21 mouse cellular contexts compared by ENCODE assay signal in the genomic region with DNA sequence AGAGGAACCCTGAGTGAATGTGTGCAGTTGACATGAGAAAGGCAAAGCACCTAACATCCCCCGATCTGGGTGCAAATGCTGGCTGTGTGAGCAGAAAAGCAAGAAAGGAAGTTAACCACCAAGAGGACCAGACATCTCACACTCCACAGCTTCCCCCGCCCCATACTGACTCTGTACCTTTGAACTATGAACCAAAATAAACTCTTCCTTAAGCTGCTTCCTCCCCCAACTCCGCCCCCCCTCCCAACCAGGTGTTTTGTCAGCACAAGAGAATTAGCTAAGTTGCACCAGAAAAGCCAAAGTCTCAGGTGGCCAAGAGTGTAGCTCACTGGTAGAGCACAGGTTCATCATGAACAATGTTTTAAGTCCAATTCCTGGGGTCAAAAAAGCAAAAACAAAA. TPM values are rescaled to one million over a fixed set of nuclear protein-coding genes. Genes with fewer than 3 reads are reported as not detected.
DNase-seq lines count a peak whose midpoint lies in the region; ATAC-seq and TF ChIP-seq lines count a peak whose summit lies in the region.
"Had no signal": no experiment of that assay in that cellular context is flagged by ENCODE, and none has a peak within 500 bp of the region (broad histone marks: within the 10 kb centered on the region; RNA-seq: fewer than 3 reads in every experiment).

No protein-coding gene starts in this region.

- H3K9me3 ChIP-seq in kidney, embryonic 15.5 days (replicated peaks), result no peaks in the 10 kb centered on the region
- H3K9me3 ChIP-seq: heart, embryonic 10.5 days; hindbrain, embryonic 12.5 days; neural tube, embryonic 15.5 days had no signal

- H3K27ac ChIP-seq in kidney, adult 2 months (ENCODE audit: insufficient read depth, low read depth, low read length), result peak overlapping the region; percentile 63
- no peak overlapping the region for H3K27ac ChIP-seq in kidney, embryonic 15.5 days
- H3K27ac ChIP-seq: heart, embryonic 10.5 days; hindbrain, embryonic 12.5 days; neural tube, embryonic 15.5 days had no signal

- peaks cover 17% of the 10 kb centered on the region; the same call in 1 of the 2 replicates for H3K4me1 ChIP-seq in kidney, adult 2 months (ENCODE audit: control insufficient read depth, insufficient read depth, low read length)
- H3K4me1 ChIP-seq in kidney, embryonic 15.5 days, result peaks cover 8% of the 10 kb centered on the region

- WGBS in kidney, adult 2 months, result 67% methylated on average over 3 of the region's 3 CpGs
- 74% methylated on average over 3 of the region's 3 CpGs for WGBS in kidney, embryonic 15.5 days

- no peak for TF ChIP-seq CTCF in kidney, adult 2 months (conservative IDR thresholded peaks at IDR 0.05; ENCODE audit: insufficient read depth, insufficient read length, low read depth, low read length)

- H3K9ac ChIP-seq in kidney, embryonic 15.5 days, result no peak overlapping the region
- H3K9ac ChIP-seq: forebrain, postnatal 0 days; hindbrain, embryonic 12.5 days; neural tube, embryonic 15.5 days had no signal

- H3K4me2 ChIP-seq in kidney, embryonic 15.5 days, result no peak overlapping the region
- H3K4me2 ChIP-seq: hindbrain, embryonic 12.5 days; neural tube, embryonic 15.5 days had no signal

- no peak for ATAC-seq in kidney, embryonic 15.5 days (replicated peaks; ENCODE audit: low FRiP score)
- ATAC-seq in erythroid progenitor cell, adult 5-6 weeks (replicated peaks; ENCODE audit: low FRiP score, poor library complexity, severe bottlenecking), result no peak
- ATAC-seq: forebrain, postnatal 0 days; lung, postnatal 0 days had no signal

- H3K27me3 ChIP-seq in kidney, adult 2 months (replicated peaks; ENCODE audit: control insufficient read depth, insufficient read depth, low read length), result no peaks in the 10 kb centered on the region
- no peaks in the 10 kb centered on the region for H3K27me3 ChIP-seq in kidney, embryonic 15.5 days
- H3K27me3 ChIP-seq: hindbrain, embryonic 12.5 days; neural tube, embryonic 15.5 days had no signal

- peak; percentile 74 for DNase-seq in kidney, adult 2 months
- DNase-seq in induced T-regulatory cell, adult 2 months (ENCODE audit: low read depth), result peak; percentile 36
- peak; percentile 56 to 73 for DNase-seq in thymus, adult 18-20 months
- DNase-seq in thymus, postnatal 4 days, result peak; percentile 80
- DNase-seq in left cerebral cortex, postnatal 36 days (ENCODE audit: low spot score in 2 of 2), result no peak
- DNase-seq: adrenal gland, postnatal 25 days; cerebellum, adult 11-12 months; cerebellum, postnatal 14 days; embryo, embryonic 11 days; forebrain, postnatal 0 days; heart, postnatal 14 days; layer of hippocampus, postnatal 36 days; midbrain, embryonic 14.5 days; spleen, adult 18-20 months had no signal

- H3K36me3 ChIP-seq in kidney, adult 2 months (ENCODE audit: control insufficient read depth, insufficient read depth, low read length), result no peaks in the 10 kb centered on the region
- H3K36me3 ChIP-seq in kidney, embryonic 15.5 days, result no peaks in the 10 kb centered on the region
- H3K36me3 ChIP-seq: heart, embryonic 10.5 days; hindbrain, embryonic 12.5 days; neural tube, embryonic 15.5 days had no signal

- intact Hi-C loops in left cerebral cortex, postnatal 36 days (cut with DNase I), result no loop called here

- TF ChIP-seq POLR2A in kidney, adult 2 months (IDR thresholded peaks at IDR 0.05; ENCODE audit: low read depth, low read length), result no peak

- H3K4me3 ChIP-seq in kidney, adult 2 months (ENCODE audit: insufficient read depth, low read depth, low read length), result no peak overlapping the region
- H3K4me3 ChIP-seq in kidney, embryonic 15.5 days (replicated peaks), result no peak overlapping the region
- H3K4me3 ChIP-seq: heart, embryonic 10.5 days; hindbrain, embryonic 12.5 days; myocyte; neural tube, embryonic 15.5 days had no signal

RNA-seq across cellular contexts. Expression of gene Ttbk2, which starts 2.7 kb away (rescaled TPM):
- polyA plus RNA-seq in kidney, adult 2 months (2012; rRNA removed), result 2.6 and 2.9 TPM in 2 replicates
- 3.2 and 3.6 TPM in 2 replicates for polyA plus RNA-seq in kidney, embryonic 15.5 days (2015; fragmentation: Nextera tagmentation; extraction: Ambion mirVana)
- total RNA-seq in erythroid progenitor cell, adult 5-6 weeks (2015; ENCODE audit: low replicate concordance), result 0.72 and 1.7 TPM in 2 replicates
- 2.4 and 3.0 TPM in 2 replicates for total RNA-seq in erythroid progenitor cell, adult 5-6 weeks (2017; ENCODE audit: low replicate concordance)
- total RNA-seq in left cerebral cortex, postnatal 36 days (2021), result 10 to 100 TPM; 89.4 to 90.6 TPM

RNA-seq across cellular contexts. Expression of gene Cdan1, which starts 3.2 kb away (rescaled TPM):
- 14.8 and 18.4 TPM in 2 replicates for polyA plus RNA-seq in kidney, adult 2 months (2012; rRNA removed)
- polyA plus RNA-seq in kidney, embryonic 15.5 days (2015; fragmentation: Nextera tagmentation; extraction: Ambion mirVana), result 5.1 and 7.4 TPM in 2 replicates
- total RNA-seq in erythroid progenitor cell, adult 5-6 weeks (2015; ENCODE audit: low replicate concordance), result 67.0 and 68.7 TPM in 2 replicates
- total RNA-seq in erythroid progenitor cell, adult 5-6 weeks (2017; ENCODE audit: low replicate concordance), result 76.3 and 114 TPM in 2 replicates
- 10 to 100 TPM; 22.8 to 32.1 TPM for total RNA-seq in left cerebral cortex, postnatal 36 days (2021)

Comparison
In these comparisons a context has a peak if more than half of its experiments do, and no peak if none do; other contexts are left out.
1. DNase-seq: peak in kidney, adult 2 months (single experiment), induced T-regulatory cell, adult 2 months (single experiment), thymus, adult 18-20 months (2 of 2) and thymus, postnatal 4 days (single experiment); none in left cerebral cortex, postnatal 36 days (0 of 2).
2. RNA of gene Ttbk2, which starts 2.7 kb away (total RNA-seq): 89.4 to 90.6 TPM in left cerebral cortex, postnatal 36 days; 0.72 to 3.0 TPM in erythroid progenitor cell, adult 5-6 weeks; every median in the first group is over 10 times any median in the second.